Mouse (Mus musculus): ENCODE results near the gene Misp. TPM values are rescaled to one million over a fixed set of nuclear protein-coding genes. Genes with fewer than 3 reads are reported as not detected.

Gene Misp
- total RNA-seq, 2 experiments from 2014 or later: 0.26 to 0.53 TPM

GRCm38 (mm10) chr10:79853860-79854795 is 33.3 kb downstream of the Misp start, which contains the start of gene Ptbp1:
Gene Ptbp1 (plus strand): TSS chr10:79854427.
- DNase-seq (ENCODE audit: low spot score in 2 of 2): peak; percentile 98 to 100

GRCm38 (mm10) chr10:79854801-79855541 is 34.2 kb downstream of the Misp start:
- DNase-seq (ENCODE audit: low spot score in 2 of 2): peak in 1 of 2 experiments; percentile 57

DNA sequence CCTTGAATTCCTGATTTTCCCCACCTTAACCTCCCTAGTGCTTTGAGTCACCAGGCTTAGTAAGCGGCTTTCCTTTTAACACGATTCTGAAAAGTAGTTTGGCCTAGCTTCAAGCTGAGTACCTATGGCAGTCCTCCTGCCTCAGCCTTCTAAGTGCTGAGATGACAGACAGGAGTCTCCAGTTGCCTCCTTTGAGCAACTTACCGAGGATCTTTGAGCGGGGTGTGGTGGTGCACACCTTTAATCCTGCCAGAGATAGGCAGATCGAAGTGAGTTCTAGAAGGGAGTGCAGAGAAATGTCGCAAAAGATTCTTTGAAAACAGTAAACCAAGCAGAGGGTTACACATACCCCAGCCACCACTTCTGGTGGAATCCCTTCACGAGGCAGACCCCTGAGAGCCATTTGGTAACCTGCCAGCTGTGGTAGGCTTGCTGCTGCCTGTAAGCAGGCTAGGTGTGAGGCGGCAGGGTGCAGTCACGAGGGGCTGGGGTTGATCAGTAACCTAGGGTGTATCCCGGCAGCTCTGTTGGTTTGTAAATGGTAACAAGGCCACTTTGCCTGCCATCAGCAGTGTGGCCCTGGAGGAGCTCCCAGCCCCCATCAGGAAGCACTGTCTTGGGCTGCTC is 34.9 kb downstream of the Misp start:
- no peak for DNase-seq (ENCODE audit: low spot score in 2 of 2)

DNA sequence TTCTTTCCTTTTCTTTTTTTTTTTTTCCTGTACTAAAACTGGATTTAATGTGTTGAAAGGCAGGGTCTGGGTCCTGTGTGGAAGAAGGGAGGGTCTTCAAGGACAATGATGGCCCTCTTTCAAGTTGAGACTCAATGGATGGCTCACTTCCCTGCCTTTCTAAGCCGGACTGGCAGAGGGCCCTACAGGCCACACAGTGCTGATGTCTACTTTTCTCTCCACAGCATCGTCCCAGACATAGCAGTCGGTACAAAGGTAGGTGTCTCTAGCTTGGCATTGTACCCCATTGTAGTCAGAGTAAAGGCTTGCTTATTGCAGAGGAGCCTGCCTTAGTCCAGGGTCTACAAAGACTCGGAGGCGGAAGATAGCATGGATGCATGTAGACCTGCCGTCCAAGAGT is 35.5 kb downstream of the Misp start:
- no peak for DNase-seq (ENCODE audit: low spot score in 2 of 2)

GRCm38 (mm10) chr10:79856704-79857451 is 36.1 kb downstream of the Misp start:
- DNase-seq (ENCODE audit: low spot score in 2 of 2): no peak

DNA sequence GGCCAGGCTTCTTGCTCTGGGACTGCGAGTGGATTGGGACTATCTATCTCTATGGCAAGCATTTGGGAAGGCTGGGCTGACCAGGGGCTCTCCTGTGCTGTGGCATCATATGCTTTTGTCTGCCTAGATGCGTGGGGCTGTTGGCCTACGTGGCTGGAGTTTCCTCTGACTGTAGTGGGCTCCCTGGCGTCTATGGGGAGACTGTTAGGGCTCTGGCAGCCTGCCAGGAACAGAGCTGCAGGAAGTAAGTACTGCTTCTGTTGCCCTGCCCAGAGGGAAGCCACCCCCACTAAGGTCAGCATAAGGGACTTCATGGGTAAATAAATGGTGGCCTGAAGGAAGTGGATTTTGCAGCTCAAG is 36.6 kb downstream of the Misp start:
- peak in 1 of 2 experiments; percentile 67 for DNase-seq (ENCODE audit: low spot score in 2 of 2)

GRCm38 (mm10) chr10:79857894-79858293 is 37.1 kb downstream of the Misp start:
- no peak for DNase-seq (ENCODE audit: low spot score in 2 of 2)

DNA sequence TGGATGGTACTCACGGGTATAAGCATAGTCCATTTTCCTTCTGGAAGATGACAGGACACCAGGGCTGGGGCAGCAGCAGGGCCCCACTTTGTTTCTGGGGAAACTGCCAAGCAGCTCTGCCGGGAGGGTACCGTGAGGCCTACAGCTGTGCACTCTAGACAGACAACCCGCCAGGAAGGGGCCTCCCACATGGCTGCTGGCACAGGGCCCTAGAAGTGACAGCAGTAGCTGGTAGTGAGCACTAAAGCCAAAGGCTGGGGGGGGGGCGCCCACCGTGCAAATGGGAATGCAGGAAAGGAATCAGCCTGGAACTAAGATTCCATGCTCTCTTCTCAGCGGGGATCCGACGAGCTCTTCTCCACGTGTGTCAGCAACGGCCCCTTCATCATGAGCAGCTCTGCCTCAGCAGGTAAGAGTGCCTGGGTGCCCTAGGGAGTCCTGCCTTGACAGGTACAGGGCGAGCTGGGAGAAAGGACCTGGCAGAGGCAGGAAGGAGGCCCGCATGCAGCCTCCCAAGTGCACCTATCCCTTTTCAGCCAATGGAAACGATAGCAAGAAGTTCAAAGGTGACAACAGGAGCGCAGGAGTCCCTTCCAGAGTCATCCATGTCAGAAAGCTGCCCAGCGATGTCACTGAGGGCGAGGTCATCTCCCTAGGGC is 37.8 kb downstream of the Misp start:
- peak in 1 of 2 experiments; percentile 81 for DNase-seq (ENCODE audit: low spot score in 2 of 2)

DNA sequence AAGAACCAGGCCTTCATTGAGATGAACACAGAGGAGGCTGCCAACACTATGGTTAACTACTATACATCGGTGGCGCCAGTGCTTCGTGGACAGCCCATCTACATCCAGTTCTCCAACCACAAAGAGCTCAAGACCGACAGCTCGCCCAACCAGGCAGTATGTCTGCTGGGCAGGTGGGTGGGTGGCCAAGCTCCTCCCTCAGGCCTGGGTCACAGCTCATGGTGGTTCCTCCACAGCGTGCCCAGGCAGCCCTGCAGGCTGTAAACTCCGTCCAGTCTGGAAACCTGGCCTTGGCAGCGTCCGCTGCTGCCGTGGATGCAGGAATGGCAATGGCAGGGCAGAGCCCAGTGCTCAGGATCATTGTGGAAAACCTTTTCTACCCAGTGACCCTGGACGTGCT is 38.3 kb downstream of the Misp start:
- no peak for DNase-seq (ENCODE audit: low spot score in 2 of 2)

GRCm38 (mm10) chr10:79860079-79860911 is 39.5 kb downstream of the Misp start:
- DNase-seq (ENCODE audit: low spot score in 2 of 2): no peak

DNA sequence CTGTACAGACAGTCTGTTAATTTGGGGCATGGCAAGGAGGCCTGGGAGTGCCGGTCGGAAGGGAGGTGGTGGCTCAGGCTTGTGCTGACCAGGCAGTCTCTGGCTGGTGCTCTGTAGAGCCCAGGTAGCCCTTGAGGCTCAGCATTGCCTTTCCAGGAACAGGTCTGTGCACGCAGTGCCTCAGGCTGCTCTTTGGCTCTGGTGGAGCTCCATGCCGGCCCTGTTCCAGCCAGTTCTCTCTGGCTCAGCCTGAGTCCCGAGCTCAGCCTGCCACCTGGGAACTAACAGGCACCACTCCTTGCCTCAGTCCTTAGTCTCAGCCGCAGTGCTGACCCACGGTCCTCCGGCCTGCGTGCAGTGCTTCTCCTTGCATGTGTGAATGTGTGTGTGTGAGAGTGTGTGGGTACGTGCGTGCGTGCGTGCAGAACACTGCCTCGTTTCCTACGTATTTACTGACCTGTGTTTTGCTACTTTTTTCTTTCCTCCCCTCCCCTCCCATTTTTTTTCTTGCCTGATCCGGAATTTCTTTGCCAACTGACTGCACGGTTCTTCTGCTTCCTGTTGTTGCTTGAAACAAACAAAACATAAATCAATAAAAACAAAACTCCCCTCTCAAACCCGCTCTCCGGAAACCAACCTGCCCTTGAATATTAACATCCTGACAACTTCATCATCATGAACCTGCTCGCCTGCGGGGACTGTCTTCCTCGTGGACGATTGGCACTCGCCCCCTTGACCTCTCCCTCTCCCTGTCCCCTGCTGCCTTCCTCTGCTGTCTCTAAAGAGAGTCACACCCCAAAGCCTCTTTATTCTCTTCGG is 40.6 kb downstream of the Misp start:
- DNase-seq (ENCODE audit: low spot score in 2 of 2): no peak

DNA sequence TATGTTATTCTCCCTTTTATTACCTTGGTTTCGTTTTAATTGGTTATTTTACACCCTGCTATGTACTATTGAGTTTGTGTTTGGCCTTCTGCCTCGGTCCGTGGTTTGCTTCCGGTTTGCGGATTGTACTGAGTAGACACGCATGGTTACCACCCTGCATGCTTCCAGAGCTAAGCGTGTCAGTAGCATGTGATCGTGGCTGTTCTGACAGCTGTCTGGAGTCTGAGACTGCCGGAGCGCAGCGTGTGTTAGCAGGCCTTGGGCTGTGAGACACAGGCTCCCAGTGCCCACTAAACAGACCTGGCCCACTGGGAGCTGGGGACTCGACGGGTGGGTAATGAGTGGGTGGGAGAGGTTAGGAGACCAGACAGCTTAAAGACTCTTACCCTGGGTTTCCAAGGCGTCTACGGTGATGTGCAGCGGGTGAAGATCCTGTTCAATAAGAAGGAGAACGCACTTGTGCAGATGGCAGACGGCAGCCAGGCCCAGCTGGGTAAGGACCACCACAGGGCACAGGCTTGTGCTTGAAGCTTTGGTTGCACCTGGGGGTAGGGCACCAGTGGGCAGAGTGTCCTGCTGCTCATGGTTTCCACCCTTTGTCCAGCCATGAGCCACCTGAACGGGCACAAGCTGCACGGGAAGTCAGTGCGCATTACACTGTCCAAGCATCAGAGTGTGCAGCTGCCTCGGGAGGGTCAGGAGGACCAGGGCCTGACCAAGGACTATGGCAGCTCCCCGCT is 41.4 kb downstream of the Misp start:
- no peak for DNase-seq (ENCODE audit: low spot score in 2 of 2)

DNA sequence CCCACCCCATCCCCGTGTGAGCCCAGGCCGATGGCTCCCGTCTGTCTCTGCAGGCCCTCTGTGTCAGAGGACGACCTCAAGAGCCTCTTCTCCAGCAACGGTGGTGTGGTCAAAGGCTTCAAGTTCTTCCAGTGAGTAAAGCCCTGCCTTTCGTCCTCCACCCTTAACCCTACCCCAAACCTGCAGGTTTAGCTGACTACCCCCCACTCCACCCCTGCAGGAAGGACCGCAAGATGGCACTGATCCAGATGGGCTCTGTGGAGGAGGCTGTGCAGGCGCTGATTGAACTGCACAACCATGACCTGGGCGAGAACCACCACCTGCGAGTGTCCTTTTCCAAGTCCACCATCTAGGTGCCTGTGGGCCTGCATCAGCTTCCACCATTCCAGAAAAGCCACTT is 42.1 kb downstream of the Misp start:
- DNase-seq (ENCODE audit: low spot score in 2 of 2): no peak

GRCm38 (mm10) chr10:79864351-79865188 is 43.8 kb downstream of the Misp start:
- DNase-seq (ENCODE audit: low spot score in 2 of 2): no peak

DNA sequence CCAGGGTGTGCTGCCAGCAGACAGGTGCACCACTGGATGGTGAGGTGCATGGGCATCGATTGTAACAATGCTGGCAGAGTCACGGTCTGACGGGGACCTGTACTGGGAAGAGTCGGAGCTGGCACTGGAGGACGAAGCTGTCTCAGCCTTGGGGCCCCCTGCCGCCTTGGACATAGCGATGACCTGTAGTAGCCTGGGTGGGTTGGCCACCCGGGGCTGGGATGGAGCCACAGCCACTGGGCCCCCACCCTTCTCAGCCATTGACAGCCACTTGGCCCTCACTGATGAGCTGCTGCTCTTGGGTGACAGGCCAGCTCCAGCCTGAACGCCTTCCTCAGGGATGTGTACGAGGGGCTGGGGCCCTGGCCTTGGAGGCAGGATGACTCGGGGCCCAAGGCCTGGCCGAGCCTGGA is 44.4 kb downstream of the Misp start:
- no peak for DNase-seq (ENCODE audit: low spot score in 2 of 2)

GRCm38 (mm10) chr10:79865801-79866295 is 45.1 kb downstream of the Misp start:
- DNase-seq (ENCODE audit: low spot score in 2 of 2): no peak

DNA sequence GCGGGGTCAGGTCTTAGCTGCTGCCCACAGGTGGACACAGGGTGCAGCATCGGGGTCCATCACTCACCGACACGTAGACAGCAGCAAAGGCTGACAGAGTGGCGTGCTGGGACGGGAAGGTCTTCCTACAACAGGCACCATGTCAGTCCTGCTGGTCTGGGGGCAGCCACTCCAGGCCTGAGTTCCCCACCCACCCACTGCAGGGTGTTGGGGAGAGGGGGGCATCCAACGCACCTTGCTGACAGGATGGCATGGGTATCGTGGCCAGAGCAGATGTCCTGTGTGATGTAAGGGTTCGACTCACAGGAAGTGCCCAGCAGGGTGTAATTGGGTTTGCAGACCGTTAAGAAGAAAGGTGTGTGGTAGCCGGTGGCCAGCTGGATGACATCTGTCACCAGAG is 45.8 kb downstream of the Misp start:
- DNase-seq (ENCODE audit: low spot score in 2 of 2): no peak
